Mouse (Mus musculus): ENCODE results near the gene Gm8229.
"Not testable (repeated sequence)": the region's sequence is repeated elsewhere in the genome, so short reads cannot be mapped to it uniquely, and the experiment has no call there.

The Gm8229 gene

DNA sequence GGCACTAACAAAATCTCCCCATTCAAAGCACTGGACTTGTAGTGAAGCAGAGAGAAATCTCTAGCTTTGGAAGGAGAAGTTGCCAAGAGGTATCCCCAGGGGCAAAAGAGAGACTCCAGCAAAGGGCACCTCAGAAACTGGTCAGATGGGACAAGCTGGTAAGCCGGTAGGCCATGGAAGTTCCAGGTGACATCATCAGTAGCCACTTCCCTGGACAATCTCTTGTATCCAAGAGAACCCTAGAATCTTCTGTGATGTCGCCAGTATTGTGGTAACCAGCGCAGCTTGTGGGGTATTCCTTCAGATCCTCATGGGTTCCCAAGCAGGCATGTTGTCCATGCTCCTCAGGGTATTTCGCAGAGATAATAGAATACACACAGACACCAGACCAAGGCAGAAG is at the start of gene Gm8229:
Gene Gm8229 (plus strand): TSS at position 301 of the 400 bp plus-strand sequence.
- DNase-seq (ENCODE audit: low spot score): not testable (repeated sequence)

DNA sequence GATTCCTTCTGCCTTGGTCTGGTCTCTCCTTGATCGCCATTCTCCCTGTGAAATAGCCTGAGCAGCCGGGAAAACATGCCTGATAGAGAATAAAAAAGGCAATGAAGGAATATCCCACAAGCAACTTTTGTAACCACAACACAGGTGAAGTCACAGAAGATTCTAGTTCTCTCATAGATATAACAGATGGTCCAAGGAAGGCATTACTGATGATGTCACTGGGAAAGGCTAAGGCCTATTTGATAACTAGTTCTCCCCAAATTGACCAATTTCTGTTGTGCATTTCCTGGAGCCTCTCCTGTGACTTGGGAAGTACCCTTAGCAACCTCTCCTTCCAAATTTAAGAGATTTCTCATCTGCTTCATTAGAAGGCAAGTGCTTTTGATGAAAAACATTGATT is 26.7 kb upstream of the Gm8229 start, which contains the start of gene Gm5930:
Gene Gm5930 (minus strand): TSS at position 101 of the 400 bp plus-strand sequence.
- DNase-seq (ENCODE audit: low spot score): not testable (repeated sequence)

DNA sequence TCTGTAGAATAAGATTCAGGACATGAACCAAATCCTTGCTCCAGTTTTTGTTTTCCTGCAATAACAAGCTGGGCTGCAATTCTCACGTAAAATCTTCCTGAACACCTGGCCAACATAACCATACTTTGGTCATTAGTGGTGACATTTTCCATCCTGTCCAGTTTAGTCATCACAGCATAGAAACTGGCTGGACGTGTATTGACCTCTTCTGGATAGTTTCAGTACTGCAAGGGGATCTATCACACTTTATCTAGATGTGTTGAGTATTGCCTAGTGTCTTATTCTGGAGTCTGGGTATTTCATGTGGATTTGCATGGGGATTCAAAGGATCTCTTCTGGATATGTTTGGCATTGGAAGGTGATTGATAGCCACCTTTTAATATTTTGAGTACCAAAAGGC is 3.7 kb upstream of the Gm8229 start:
- not testable (repeated sequence) for DNase-seq (ENCODE audit: low spot score)

DNA sequence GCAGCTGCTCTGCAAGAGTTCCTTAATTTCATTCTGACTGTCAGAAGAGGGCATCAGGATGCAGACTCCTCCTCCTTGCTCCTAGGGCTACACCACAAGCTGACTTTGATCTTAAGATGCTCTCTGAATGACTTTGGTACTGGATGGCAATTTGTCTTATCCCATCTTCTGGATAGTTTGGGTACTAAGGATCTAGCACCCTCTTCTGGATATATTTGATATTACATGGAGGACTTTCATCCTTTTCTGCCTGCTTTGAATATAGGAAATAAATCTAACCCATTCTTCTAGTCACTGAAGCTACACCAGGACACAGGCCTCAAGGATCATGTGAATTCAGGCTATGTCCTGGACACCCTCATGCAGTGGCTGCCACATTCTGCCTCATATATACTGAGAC is 2.9 kb upstream of the Gm8229 start:
- not testable (repeated sequence) for DNase-seq (ENCODE audit: low spot score)

GRCm38 (mm10) chr14:44384233-44384632 is 19.1 kb downstream of the Gm8229 start:
- not testable (repeated sequence) for DNase-seq (ENCODE audit: low spot score)

- not testable (repeated sequence) for DNase-seq (ENCODE audit: low spot score)
These were observed 45.4 kb downstream of the Gm8229 start, which contains the start of gene Gm3371 for GRCm38 (mm10) chr14:44410588-44410987. Gm3371 (minus strand) TSS chr14:44410688.
